Mouse (Mus musculus) forebrain, postnatal 0 days (tissue): ENCODE data around the gene Lexm. TPM values are rescaled to one million over a fixed set of nuclear protein-coding genes. Genes with fewer than 3 reads are reported as not detected.

Source experiments
- ATAC-seq: fragments of 200-750 bp; cut with Nextera tagmentation; 2 replicates; pipeline ENCODE4 v1.8.0; 2017; ENCODE audit warnings: mild to moderate bottlenecking, moderate library complexity
- DNase-seq: peaks from one replicate; pipeline ENCODE4 v3.0.0-alpha.2; 2015
- H3K27ac ChIP-seq: fragments of 300-500 bp; sonication (generic); 2 replicates; pipeline ENCODE4 v1.5.1; 2014; ENCODE audit warnings: low read depth, mild to moderate bottlenecking, antibody characterized with exemption, low read length, moderate library complexity, mixed read lengths
- H3K27me3 ChIP-seq: fragments of 300-500 bp; sonication (generic); 2 replicates; pipeline ENCODE4 v1.6.1; 2014; ENCODE audit warnings: mild to moderate bottlenecking, low read length, mixed read lengths; ENCODE audit not compliant: insufficient read depth
- H3K36me3 ChIP-seq: fragments of 300-500 bp; sonication (generic); 2 replicates; pipeline ENCODE4 v1.6.1; 2014; ENCODE audit warnings: mild to moderate bottlenecking, moderate library complexity; ENCODE audit not compliant: insufficient read depth
- H3K4me1 ChIP-seq: fragments of 300-500 bp; sonication (generic); 2 replicates; pipeline ENCODE4 v1.6.1; 2014; ENCODE audit warnings: antibody characterized with exemption; ENCODE audit not compliant: insufficient read depth
- H3K4me2 ChIP-seq: fragments of 300-500 bp; sonication (generic); 2 replicates; pipeline ENCODE4 v1.6.1; 2014; ENCODE audit warnings: low read depth, mild to moderate bottlenecking, moderate library complexity
- H3K4me3 ChIP-seq: fragments of 300-500 bp; sonication (generic); 2 replicates; pipeline ENCODE4 v1.5.1; 2014; ENCODE audit warnings: low read depth, low read length, mixed read lengths
- H3K9ac ChIP-seq: fragments of 300-500 bp; sonication (generic); 2 replicates; pipeline ENCODE4 v1.6.1; 2014; ENCODE audit warnings: mild to moderate bottlenecking
- H3K9me3 ChIP-seq: fragments of 300-500 bp; sonication (generic); 2 replicates; pipeline ENCODE4 v1.6.1; 2016; ENCODE audit warnings: low read length
- CTCF ChIP-seq: sonication (generic); IDR thresholded peaks from 2 replicates; pipeline ENCODE4 v1.5.1; 2016; ENCODE audit warnings: antibody characterized with exemption, control low read depth, low read depth
- WGBS: fragments of 180-500 bp; shearing (Covaris S2); extraction: QIAGEN DNeasy Blood & Tissue Kit; methylation state at CpG from one replicate; pipeline ENCODE4 v1.1.7; 2014; 5-methylcytosine and 5-hydroxymethylcytosine counted together
- polyA plus RNA-seq: library from polyadenylated mRNA; unstranded; fragments of >200 nt; fragmentation: Nextera tagmentation; extraction: Ambion mirVana; gene quantifications from 2 replicates; pipeline ENCODE4 v1.2.1, GENCODE M21; 2015
- total RNA-seq: library from RNA; depleted of rRNA; stranded (reverse); fragments of >200 nt; gene quantifications from 2 replicates; pipeline ENCODE4 v1.2.3, GENCODE M21; 2014

Gene Lexm
- total and polyA plus RNA-seq, 2 experiments from 2014 or later = not detected

DNA sequence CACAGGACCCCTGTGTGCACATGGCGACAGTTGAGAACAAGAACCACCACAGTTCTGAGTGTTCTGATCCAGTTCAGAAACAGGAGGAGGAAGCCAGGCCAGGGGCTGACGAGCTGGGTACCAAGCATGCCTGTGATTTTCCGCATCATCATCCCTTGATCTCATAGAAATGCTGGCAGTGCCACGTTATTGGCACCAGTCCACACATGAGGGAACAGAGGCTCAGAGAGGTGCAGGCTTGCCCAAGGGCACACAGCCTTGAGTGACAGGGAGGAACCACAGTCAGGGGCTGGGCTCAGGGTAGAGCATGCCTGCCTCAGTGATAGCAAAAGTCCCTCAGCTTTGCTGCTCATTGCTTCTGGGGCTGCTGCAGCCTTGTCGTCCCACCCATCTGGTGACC is 10.8 kb upstream of the Lexm start:
- peaks cover 19% of the 10 kb centered on the region for H3K4me1 ChIP-seq

DNA sequence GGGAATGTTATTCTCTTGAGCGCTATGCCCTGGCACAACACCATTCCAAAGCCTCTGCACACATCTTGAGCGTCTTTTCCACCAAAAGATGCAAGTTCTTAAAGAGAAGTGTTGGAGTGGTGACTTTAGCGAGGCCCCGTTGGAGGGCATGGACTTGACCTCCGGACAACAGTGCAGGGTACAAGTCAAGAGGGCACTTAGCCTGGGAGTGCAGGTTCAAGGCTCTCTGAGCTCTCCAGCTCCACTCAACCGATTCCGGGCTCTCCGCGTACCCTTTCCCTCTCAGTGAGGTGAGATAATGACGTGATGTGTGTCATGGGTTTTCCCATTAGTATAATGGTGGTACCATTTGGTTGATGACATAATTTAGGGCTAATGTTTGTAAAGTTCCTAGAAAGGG is 7.2 kb upstream of the Lexm start:
- H3K27ac ChIP-seq = no peak overlapping the region
- no peaks in the 10 kb centered on the region for H3K36me3 ChIP-seq
- no peak overlapping the region for H3K4me3 ChIP-seq
- DNase-seq (no peak), ATAC-seq (no peak)
- H3K9ac ChIP-seq = no peak overlapping the region
- WGBS = 91% methylated on average over 10 of the region's 10 CpGs
- no peaks in the 10 kb centered on the region for H3K9me3 ChIP-seq
- no peak for TF ChIP-seq CTCF
- no peak overlapping the region for H3K4me2 ChIP-seq
- no peaks in the 10 kb centered on the region for H3K4me1 ChIP-seq
- H3K27me3 ChIP-seq = peaks cover 20% of the 10 kb centered on the region

More for the DNA sequence above, 10.8 kb upstream of the Lexm start:
- no peak for DNase-seq
- Histone ChIP-seq H3K27me3 (peaks cover 19% of the 10 kb centered on the region), H3K36me3 (no peaks in the 10 kb centered on the region), H3K27ac (no peak overlapping the region), H3K9me3 (no peaks in the 10 kb centered on the region), H3K4me2 (no peak overlapping the region), H3K9ac (no peak overlapping the region), H3K4me3 (no peak overlapping the region)
- TF ChIP-seq CTCF = no peak
- no peak for ATAC-seq
- 63% methylated on average over 5 of the region's 5 CpGs for WGBS

DNA sequence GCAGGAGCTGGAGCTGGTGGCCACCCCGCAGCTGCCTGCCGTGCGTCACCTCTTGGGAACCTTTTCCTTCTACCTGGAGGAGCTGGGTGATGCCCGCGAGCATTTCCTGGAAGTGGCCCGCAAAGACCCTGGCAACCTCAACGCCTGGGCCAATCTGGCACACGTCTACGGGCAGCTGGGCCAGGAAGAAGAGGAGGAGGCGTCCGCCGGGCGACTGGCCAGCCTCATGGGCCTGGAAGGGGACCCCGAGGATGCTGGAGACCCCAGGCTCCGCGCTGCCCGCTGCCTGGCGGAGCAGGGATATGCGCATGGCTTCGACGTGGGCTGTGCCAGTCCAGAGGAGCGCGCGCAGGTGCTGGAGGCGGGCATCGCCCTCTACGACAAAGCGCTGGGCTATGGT is 5.7 kb upstream of the Lexm start:
- Histone ChIP-seq H3K27me3 (peaks cover 20% of the 10 kb centered on the region), H3K36me3 (no peaks in the 10 kb centered on the region), H3K9me3 (no peaks in the 10 kb centered on the region), H3K9ac (no peak overlapping the region), H3K4me1 (no peaks in the 10 kb centered on the region), H3K4me3 (no peak overlapping the region), H3K4me2 (peak overlapping the region; percentile 19; the same call in 1 of the 2 replicates), H3K27ac (no peak overlapping the region)
- TF ChIP-seq CTCF = no peak
- WGBS = 30% methylated on average over 28 of the region's 28 CpGs
- DNase-seq (no peak), ATAC-seq (no peak)

DNA sequence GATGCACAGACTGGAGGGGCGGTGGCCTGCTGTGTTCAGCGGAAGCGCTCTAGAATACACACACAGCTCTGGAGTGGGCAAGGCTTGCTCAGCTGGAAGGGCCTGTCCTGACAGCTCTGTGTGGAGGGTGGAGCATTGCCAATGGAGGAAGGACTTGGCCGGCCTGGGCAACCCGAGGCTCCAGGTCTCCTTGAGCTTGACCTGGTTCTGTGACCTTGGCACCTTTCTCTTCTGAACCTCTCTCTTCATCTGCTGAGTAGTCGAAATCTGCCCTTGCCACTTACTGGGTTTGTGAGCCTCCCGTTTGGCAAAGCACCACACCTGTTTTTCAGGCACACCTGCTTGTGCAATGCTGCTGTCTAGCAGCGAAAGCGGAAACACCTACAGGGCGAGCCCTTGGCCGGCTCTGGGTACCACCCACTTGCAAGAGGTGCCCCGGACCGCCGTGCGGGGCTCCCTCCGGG is 5.0 kb upstream of the Lexm start, which contains the start of gene Ttc22:
Ttc22 (plus strand) TSS at position 403 of the 464 bp plus-strand sequence.
- H3K4me2 ChIP-seq = peak within 1 kb of the TSS; percentile 19; the same call in 1 of the 2 replicates
- ATAC-seq = no peak
- 33% methylated on average over 16 of the region's 16 CpGs for WGBS
- H3K4me3 ChIP-seq = no peak within 1 kb of the TSS
- no peak within 1 kb of the TSS for H3K27ac ChIP-seq
- DNase-seq = no peak
- H3K9ac ChIP-seq = no peak within 1 kb of the TSS
- H3K4me1 ChIP-seq = 0 out of 2 replicates have a peak, but pooled peaks cover 3% of the 10 kb centered on the region
- no peaks in the 10 kb centered on the region for H3K9me3 ChIP-seq
- TF ChIP-seq CTCF = no peak
- peaks cover 20% of the 10 kb centered on the region for H3K27me3 ChIP-seq
- no peaks in the 10 kb centered on the region for H3K36me3 ChIP-seq

DNA sequence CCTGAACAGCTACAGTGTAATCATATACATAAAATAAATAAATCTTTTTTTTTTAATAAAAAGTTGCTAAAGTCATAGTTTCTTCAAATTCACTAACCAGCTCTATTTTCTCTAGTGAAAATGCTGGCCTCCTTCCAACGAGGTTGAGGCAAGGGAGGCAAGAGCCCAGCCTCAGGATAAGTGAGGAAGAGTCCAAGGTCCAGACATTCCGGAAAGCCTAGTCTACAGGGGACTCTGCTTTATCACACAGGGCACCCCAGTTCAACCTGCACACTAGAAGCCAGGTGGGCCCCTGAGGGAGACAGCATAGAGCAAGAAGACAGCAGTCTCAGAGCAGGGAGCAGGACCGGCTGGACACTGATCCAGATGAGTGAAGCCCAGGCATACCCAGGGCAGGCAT is 4.4 kb upstream of the Lexm start:
- no peaks in the 10 kb centered on the region for H3K36me3 ChIP-seq
- TF ChIP-seq CTCF = no peak
- ATAC-seq (no peak), DNase-seq (no peak)
- peaks cover 20% of the 10 kb centered on the region for H3K27me3 ChIP-seq
- H3K4me3 ChIP-seq = no peak overlapping the region
- no peak overlapping the region for H3K9ac ChIP-seq
- no peaks in the 10 kb centered on the region for H3K9me3 ChIP-seq
- no peak overlapping the region for H3K4me2 ChIP-seq
- no peak overlapping the region for H3K27ac ChIP-seq
- H3K4me1 ChIP-seq = 0 out of 2 replicates have a peak, but pooled peaks cover 6% of the 10 kb centered on the region
- WGBS = 70% methylated on average over 3 of the region's 3 CpGs

DNA sequence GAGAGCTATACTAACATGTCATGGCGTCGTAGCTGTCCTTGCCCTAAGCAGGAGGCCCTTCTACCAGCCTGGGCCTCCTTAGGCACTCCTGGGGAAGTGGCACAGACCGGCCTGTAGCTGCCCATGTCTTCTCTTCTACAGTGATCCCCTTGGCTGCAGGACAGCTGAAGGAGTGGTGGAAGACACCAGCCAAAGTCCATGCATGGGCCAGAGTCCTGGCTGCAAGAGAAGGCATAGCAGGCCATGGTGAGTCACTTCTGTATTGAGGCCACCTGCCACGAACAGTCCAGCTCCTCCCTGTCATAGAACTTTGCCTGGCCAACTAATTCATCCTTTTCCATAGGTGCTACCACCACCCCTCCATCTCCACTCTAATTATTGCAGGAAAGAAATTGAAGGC is 1.9 kb upstream of the Lexm start:
- Histone ChIP-seq H3K9me3 (no peaks in the 10 kb centered on the region), H3K9ac (no peak overlapping the region), H3K4me1 (0 out of 2 replicates have a peak, but pooled peaks cover 6% of the 10 kb centered on the region), H3K27ac (no peak overlapping the region), H3K4me2 (no peak overlapping the region), H3K36me3 (no peaks in the 10 kb centered on the region), H3K27me3 (peaks cover 12% of the 10 kb centered on the region), H3K4me3 (no peak overlapping the region)
- TF ChIP-seq CTCF = no peak
- WGBS = 89% methylated on average over 4 of the region's 4 CpGs
- DNase-seq (no peak), ATAC-seq (no peak)

DNA sequence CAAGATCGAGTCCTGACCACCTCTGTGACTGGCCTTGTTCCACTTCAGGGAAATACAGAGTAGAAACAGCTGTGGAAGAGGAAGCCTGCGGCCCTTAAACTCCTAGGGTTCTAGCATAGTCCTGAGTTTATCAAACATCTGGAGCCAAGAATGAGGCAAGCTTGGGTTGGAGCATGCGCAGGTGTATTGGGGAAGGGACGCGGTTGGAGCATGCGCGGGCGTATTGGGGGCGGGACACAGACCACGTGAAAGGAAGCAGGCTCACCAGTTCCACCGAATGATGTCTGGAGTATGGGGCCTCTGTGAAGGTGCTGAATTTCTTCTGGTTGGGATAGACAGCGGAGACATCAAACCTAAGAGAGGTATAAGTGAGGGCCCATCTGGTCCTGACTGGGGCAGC is 1.4 kb downstream of the Lexm start:
- H3K36me3 ChIP-seq = no peaks in the 10 kb centered on the region
- H3K9ac ChIP-seq = no peak overlapping the region
- no peak for TF ChIP-seq CTCF
- 85% methylated on average over 12 of the region's 12 CpGs for WGBS
- H3K27me3 ChIP-seq = no peaks in the 10 kb centered on the region
- H3K4me3 ChIP-seq = no peak overlapping the region
- H3K4me1 ChIP-seq = 0 out of 2 replicates have a peak, but pooled peaks cover 6% of the 10 kb centered on the region
- H3K9me3 ChIP-seq = no peaks in the 10 kb centered on the region
- ATAC-seq = no peak
- no peak for DNase-seq
- no peak overlapping the region for H3K27ac ChIP-seq
- H3K4me2 ChIP-seq = no peak overlapping the region
